Mouse (Mus musculus) kidney, adult 11 months (tissue): ENCODE data around the gene Rcn2.

Experiments
- DNase-seq: peaks from one replicate; pipeline ENCODE4 v3.0.0; 2022

Rcn2 gene

DNA sequence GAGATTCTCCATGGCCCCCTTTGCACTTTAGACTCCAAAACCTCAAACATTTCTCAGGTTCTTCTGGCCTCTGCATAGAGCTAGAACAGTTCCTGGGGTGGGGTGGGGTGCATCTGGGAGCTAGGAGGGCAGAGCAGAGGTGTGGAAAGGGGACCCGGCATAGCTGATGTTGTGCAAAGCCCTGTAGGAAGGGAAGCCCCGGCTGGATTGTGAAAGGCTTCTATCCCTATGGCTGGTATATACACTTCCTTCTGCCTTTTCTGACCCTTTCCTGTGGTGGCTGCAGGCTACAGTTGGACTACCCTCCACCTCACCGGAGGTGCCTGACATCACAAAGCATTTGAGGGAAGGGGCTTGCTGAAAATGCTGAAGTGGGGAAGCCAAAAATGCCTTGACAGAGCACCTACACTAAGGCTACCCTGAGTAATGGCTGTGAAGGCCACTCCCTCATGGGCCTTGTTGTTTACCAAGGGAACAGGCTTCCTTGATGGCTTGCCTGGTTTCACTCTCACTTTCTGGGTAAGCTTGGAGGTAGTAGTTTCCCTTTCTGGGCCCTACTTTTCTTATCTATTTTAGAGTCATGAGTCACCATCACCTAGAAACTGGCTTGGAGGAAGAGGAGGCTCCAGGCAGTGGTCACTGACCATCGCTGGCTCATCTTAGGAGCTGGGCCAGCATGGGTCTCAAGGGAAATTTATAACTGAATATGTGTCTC, 56.1 kb downstream of the Rcn2 start:
- no peak for DNase-seq

DNA sequence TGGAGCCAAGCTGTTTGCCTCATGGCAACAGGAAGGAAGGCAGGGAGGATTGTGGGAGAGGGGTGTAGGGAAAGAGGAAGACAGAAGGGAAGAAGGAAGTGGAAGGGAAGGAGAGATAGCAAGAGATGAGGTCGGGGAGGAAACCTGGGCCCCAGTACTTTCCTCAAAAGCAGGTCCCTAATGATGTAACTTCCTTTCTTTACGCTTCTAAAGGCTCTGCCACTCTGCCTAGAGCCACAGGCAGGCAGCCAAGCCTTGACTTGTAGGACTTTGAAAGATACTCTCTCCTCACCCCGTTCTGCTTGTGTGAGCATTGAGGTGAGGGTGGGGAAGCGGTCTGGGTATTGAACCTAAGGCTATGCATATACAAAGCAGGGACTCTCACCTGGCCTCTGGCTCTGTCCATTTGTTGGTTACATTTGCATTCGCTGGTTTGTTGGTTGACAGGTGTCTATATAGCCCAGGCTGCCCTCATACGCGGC, 58.4 kb downstream of the Rcn2 start:
- DNase-seq = no peak

DNA sequence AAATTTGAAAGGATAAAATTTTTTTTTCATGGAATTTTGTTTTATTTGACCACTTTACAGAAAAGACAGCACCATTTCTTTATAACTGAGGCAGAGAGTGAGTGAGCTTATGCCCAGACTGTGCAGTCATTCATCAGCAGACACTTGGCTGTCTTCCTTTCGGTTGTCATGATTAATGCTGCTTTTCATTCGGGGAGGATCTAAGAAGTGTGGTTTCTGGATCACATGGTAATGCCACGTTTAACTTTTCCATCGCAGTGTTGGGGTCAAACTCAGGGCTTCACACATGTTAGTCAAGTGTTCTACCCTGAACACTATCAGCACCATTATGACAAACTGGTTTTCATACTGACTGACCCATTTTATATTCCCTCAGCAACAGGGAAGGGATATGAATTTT, 59.4 kb downstream of the Rcn2 start:
- no peak for DNase-seq

DNA sequence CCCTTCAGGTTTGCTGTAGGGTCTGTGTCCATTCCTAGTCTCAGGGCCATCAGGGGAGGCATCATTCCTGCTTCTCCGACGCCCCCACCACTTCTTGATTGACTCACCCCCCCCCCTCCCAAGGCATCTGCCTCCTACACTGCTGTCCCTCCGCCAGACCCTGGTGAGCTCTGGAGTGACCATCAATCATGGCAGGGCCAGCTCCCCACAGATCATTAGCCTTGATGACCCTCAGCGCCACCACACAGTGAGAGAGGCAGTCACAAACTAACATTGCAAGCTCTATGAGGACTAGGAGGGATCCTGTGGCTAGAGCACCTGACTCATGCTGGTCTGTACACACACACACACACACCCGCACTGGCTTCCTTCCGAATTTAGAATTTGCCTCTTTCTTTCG, 63.3 kb downstream of the Rcn2 start:
- no peak for DNase-seq

DNA sequence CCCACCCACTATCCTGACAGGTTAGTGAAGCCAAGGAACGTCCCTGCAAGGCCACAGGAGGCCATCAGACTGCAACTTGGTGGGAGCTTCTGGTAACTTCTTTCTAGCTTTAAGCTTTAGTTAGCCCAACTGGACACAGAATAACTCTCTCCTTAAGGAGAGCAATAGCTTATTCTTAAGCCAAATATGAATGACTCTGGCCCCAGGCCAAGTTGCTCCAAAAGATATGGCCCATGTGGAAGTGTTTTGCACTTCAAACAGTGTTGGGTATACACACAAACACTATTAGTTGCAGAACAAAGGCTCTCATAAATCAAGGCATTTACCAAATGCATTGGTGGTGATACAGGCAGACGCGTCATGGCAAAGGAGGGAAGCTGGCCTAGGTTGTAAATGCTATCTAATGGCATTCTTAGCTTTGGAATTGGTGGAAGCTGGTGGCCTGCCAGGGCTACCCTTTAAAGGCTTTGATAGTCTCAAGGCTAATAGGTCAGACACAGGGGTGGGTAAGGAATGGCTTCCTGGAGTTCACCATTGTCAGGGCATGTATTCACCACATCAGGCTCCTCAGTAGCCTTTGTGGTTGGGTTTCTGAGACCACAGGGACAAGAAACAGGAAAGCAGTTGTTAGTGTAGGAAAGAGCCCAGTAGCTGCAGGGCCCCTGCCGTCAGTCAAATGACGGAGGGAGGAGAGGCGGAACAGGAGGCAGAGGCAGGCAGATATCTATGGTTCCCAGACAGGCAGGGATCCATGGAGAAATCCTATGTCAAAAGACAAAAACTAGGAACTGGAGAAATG, 64.8 kb downstream of the Rcn2 start:
- no peak for DNase-seq

DNA sequence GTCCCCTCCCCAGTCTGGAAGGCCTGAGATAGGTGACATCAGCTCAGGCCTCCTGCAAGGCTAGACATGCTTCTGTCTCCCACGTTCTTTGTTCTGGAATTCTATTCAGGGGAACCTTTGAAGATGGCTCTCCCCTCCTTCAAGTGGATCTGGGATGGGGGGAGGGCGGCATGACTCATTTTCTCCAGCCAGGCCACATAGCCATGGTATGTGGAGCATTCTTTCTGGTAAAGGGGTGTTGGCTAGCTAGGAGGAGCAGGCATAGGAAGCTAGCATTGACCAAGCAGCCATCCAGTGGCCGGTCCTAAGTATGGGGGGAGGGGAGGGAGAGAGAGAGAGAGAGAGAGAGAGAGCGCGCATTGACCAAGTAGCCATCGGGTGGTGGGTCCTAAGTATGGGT, 65.9 kb downstream of the Rcn2 start:
- DNase-seq = no peak

DNA sequence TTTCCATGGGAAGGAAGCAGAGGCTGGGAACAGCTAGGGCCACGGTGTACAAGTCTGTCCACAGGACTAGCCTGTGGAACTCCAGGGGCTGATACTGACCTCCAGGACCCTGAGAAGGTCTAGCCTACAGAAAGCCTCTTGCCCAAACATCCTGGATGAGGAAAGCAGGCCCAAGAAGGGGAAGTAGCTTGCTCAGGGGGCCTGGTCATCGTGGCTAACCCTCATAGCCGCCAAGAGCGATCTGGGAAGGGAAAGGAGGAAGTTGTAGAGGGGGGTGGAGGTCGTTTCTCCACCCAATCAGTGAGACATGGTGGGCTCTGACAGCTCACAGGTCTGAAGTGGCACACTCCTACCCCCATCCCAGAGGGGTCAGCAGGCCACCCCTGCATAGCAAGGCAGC, 66.5 kb downstream of the Rcn2 start:
- no peak for DNase-seq
